Mouse (Mus musculus) kidney, postnatal 25 days (tissue): Measurements from ENCODE around the gene Slc22a21.

Source experiments
- DNase-seq, 2 experiments: peaks; one replicate each; pipeline ENCODE4 v3.0.0; 2021; ENCODE audit warnings: mixed read lengths in 2 of 2

The Slc22a21 gene

DNA sequence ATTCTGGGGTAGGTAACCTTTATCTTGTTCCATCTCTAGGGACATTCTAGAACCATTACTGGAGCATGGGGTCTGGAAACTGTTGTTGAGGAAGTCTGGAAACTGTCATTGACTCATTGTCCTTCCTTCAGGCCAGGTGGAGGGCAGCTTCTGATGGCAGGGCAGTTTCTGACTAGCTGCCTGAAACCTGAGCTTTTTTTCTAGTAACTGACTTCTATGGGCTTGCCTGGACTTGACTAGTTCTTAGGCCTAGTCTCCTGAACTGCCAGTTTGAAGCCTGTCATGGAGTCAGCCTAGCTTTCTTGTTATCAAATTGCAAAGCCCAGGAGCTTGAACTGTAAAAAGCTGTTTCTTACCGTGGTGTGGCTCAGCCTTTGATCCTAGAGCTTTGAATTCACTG lies 79.1 kb downstream of the Slc22a21 start:
- DNase-seq, result no peak

DNA sequence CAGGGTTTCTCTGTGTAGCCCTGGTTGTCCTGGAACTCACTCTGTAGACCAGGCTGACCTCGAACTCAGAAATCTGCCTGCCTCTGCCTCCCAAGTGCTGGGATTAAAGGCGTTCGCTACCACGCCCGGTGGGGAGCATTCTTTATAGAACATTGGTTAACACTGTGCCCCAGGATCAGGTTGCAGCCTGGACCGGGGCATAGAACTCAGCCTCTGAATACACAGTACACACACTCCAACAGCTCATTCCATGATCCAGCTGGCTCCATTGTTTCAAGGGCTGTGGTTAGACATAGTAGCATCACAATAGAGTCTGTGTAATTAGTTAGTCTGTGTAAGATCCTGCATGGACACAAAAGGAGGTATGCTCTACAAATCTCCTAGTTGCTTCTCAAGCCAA lies 80.2 kb downstream of the Slc22a21 start:
- no peak for DNase-seq
